Mouse (Mus musculus) midbrain, embryonic 16.5 days (tissue): ENCODE data around the gene Matn4. TPM values are rescaled to one million over a fixed set of nuclear protein-coding genes. Genes with fewer than 3 reads are reported as not detected.

Experiments
- ATAC-seq: fragments of 200-750 bp; cut with Nextera tagmentation; 2 replicates; pipeline ENCODE4 v1.8.0; 2017; ENCODE audit warnings: moderate TSS enrichment
- H3K27ac ChIP-seq: fragments of 300-500 bp; sonication (generic); 2 replicates; pipeline ENCODE4 v1.5.1; 2014; ENCODE audit warnings: mild to moderate bottlenecking, low read length, mixed read lengths
- H3K27me3 ChIP-seq: fragments of 300-500 bp; sonication (generic); 2 replicates; pipeline ENCODE4 v1.6.1; 2014; ENCODE audit warnings: low read depth, low read length, mixed read lengths; ENCODE audit not compliant: control insufficient read depth, insufficient read depth
- H3K36me3 ChIP-seq: fragments of 300-500 bp; sonication (generic); 2 replicates; pipeline ENCODE4 v1.6.1; 2014; ENCODE audit warnings: mild to moderate bottlenecking, low read length, moderate library complexity, mixed read lengths; ENCODE audit not compliant: control insufficient read depth, insufficient read depth
- H3K4me1 ChIP-seq: fragments of 300-500 bp; sonication (generic); 2 replicates; pipeline ENCODE4 v1.6.1; 2014; ENCODE audit warnings: mild to moderate bottlenecking, low read length, mixed read lengths; ENCODE audit not compliant: control insufficient read depth, insufficient read depth
- H3K4me2 ChIP-seq: fragments of 300-500 bp; sonication (generic); 2 replicates; pipeline ENCODE4 v1.6.1; 2014; ENCODE audit warnings: mild to moderate bottlenecking, low read length, mixed read lengths
- H3K4me3 ChIP-seq: fragments of 300-500 bp; sonication (generic); 2 replicates; pipeline ENCODE4 v1.5.1; 2014; ENCODE audit warnings: low read depth, mild to moderate bottlenecking, low read length, moderate library complexity, mixed read lengths
- H3K9ac ChIP-seq: fragments of 300-500 bp; sonication (generic); 2 replicates; pipeline ENCODE4 v1.6.1; 2014; ENCODE audit warnings: low read depth, low read length, mixed read lengths
- H3K9me3 ChIP-seq: fragments of 300-500 bp; sonication (generic); replicated peaks from 2 replicates; pipeline ENCODE4 v1.6.1; 2014; ENCODE audit warnings: mild to moderate bottlenecking, low read length, mixed read lengths; ENCODE audit not compliant: control insufficient read depth, poor library complexity, severe bottlenecking
- WGBS: fragments of 180-500 bp; shearing (Covaris S2); extraction: QIAGEN DNeasy Blood & Tissue Kit; methylation state at CpG from one replicate; pipeline ENCODE4 v1.1.7; 2014; 5-methylcytosine and 5-hydroxymethylcytosine counted together
- polyA plus RNA-seq: library from polyadenylated mRNA; unstranded; fragments of >200 nt; fragmentation: Nextera tagmentation; extraction: Ambion mirVana; gene quantifications from 2 replicates; pipeline ENCODE4 v1.2.1, GENCODE M21; 2015

Gene Matn4
- polyA plus RNA-seq, 1 experiment from 2014 or later: 0.93 TPM

DNA sequence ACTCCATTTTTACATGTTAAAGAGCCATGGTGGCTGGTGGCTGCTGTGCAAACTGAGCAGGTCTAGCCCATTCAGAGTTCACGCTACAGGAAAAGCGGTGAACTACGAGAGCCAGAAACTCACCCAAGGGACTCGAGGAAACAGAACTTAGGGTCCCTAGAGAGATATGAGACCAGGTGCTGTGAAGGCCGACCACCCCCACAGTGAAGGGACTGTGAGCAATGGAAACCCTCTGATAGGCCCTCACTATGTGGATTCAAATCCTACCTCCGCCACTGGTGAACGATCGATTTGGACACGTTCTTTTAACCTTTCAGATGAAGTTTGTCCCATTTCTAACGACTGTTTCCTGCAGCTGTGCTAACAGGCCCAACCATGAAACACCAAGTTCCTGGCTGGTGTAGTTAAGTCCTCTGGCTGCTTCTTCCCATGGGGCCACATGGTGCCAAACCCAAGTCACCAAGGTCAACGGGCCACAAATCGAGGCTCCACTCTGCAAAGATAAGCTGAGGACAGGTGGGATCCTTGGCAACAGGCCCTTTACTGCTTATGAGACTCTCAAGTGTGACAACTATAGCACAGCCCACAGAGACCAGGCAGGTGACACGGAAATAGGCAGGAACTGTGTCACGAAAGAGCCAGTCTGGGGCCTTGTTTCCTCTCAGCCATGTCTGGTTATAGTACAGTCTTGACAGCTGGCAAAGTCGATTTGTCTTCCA lies 17.9 kb upstream of the Matn4 start:
- Histone ChIP-seq H3K27ac (no peak overlapping the region), H3K4me1 (no peaks in the 10 kb centered on the region), H3K36me3 (no peaks in the 10 kb centered on the region), H3K27me3 (no peaks in the 10 kb centered on the region), H3K9me3 (no peaks in the 10 kb centered on the region), H3K4me2 (no peak overlapping the region), H3K9ac (no peak overlapping the region), H3K4me3 (no peak overlapping the region)
- ATAC-seq: no peak
- 91% methylated on average over 15 of the region's 15 CpGs for WGBS

DNA sequence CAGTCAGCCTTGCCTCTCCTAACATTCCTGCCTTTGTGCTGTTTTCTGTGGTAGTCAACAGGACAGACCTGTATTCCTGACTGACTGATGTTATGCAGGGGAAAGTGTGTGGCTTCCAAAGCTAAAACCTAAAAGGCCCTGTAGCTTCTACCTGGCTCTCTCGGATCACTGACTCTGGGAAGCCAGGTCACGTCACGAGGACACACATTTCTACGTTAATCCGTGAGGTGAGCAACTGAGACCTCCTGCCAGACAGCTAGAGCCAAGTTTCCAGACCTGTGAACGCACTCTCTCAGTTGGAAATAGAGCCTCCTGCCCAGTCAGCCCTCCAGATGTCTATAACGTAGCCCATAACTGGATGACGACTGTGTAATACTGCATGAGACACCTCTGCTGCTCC lies 17.0 kb upstream of the Matn4 start:
- H3K27ac ChIP-seq: no peak overlapping the region
- H3K9ac ChIP-seq: no peak overlapping the region
- no peak overlapping the region for H3K4me2 ChIP-seq
- whole genome bisulfite sequencing: 89% methylated on average over 8 of the region's 8 CpGs
- H3K36me3 ChIP-seq: no peaks in the 10 kb centered on the region
- no peaks in the 10 kb centered on the region for H3K27me3 ChIP-seq
- no peak overlapping the region for H3K4me3 ChIP-seq
- H3K4me1 ChIP-seq: no peaks in the 10 kb centered on the region
- H3K9me3 ChIP-seq: no peaks in the 10 kb centered on the region
- ATAC-seq: no peak

DNA sequence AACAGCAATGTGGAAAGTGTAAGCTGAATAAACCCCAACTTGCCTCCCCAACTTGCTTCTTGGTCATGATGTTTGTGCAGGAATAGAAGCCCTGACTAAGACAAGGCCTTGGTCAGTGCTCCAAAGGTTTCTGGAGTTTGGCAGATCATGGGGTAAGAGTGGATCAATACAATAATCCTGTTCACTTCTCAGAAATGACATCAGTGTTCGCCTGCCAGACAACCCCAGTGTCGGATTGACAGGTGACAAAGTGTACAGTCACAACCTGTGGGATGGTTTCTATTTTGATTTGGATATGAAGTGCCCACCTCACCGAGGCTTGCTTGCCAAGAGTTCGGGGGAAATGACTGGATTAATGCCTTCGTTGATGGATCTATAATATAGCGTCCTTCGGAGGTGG lies 16.3 kb upstream of the Matn4 start:
- no peaks in the 10 kb centered on the region for H3K4me1 ChIP-seq
- no peak for ATAC-seq
- H3K4me2 ChIP-seq: no peak overlapping the region
- H3K9me3 ChIP-seq: no peaks in the 10 kb centered on the region
- H3K9ac ChIP-seq: no peak overlapping the region
- 91% methylated on average over 7 of the region's 7 CpGs for WGBS
- H3K27ac ChIP-seq: no peak overlapping the region
- no peaks in the 10 kb centered on the region for H3K27me3 ChIP-seq
- H3K36me3 ChIP-seq: no peaks in the 10 kb centered on the region
- H3K4me3 ChIP-seq: no peak overlapping the region

DNA sequence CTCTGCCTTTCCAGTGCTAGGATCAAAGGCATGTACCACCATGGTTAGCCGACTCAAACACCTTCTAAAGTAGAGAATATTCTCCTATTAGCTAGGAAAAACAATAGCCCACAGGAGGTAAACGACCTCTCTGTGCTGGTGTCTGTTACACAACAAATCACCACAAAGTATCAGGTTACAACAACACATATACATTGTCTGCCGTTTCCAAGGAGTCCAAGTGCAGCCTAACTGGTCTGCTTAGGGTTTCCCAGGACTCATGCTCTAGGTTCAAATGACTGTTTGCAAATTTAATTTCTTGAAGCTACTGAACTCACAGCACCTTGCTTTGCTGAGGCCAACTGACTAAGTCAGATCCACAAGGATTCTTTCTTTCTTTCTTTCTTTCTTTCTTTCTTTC lies 14.5 kb upstream of the Matn4 start:
- H3K9me3 ChIP-seq: no peaks in the 10 kb centered on the region
- H3K36me3 ChIP-seq: no peaks in the 10 kb centered on the region
- H3K4me3 ChIP-seq: no peak overlapping the region
- WGBS: 10% methylated on average over 3 of the region's 3 CpGs
- H3K27ac ChIP-seq: no peak overlapping the region
- H3K4me2 ChIP-seq: no peak overlapping the region
- no peaks in the 10 kb centered on the region for H3K4me1 ChIP-seq
- no peak overlapping the region for H3K9ac ChIP-seq
- no peak for ATAC-seq
- no peaks in the 10 kb centered on the region for H3K27me3 ChIP-seq

DNA sequence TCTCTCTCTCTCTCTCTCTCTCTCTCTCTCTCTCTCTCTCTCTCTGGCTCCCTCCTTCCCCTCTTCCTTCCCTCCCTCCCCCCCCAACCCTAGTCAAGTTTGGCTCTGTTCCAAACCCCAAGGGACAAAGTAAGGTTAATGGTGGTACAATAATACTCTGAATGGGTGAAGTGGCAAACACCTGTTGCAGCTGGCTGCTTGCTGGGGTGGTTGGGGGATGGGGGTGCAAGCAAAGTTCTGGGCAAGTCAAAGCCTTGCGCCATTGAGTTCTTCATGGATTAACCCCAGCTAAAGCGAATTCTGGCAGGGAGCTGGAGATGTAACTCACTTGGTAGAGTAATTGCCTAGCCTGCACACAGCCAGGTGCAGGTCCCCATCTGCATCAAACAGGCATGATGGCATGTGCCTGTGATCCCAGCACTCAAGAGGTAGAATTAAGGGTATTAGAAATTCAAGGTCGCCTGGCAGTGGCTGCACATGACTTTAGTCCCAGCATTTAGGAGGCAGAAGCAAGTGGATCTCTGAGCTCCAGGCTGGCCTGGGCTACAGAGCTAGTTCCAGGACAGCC lies 13.4 kb upstream of the Matn4 start:
- Histone ChIP-seq H3K27ac (no peak overlapping the region), H3K36me3 (no peaks in the 10 kb centered on the region), H3K4me1 (no peaks in the 10 kb centered on the region), H3K9me3 (no peaks in the 10 kb centered on the region), H3K4me2 (no peak overlapping the region), H3K27me3 (no peaks in the 10 kb centered on the region), H3K4me3 (no peak overlapping the region), H3K9ac (no peak overlapping the region)
- no peak for ATAC-seq
- 41% methylated on average over 3 of the region's 3 CpGs for WGBS

DNA sequence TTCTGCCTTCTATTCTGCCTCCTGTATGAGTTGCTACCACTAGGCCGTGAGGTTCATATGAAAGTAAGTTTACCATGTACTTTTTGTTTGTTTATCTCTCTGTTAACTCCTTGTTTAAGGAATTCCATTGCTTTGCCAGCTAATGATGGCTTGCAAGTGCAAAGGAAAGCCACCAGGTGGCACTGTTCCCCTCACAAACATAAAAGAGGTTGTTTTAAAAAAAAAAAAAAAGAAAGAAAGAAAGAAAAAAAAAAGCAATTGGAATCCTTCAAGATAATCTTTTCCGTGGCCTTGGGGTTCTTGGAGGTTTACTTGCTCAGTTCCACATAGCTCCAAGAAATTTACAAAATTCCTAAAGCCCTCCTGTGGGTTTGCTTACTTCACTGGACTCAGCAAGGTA lies 12.2 kb upstream of the Matn4 start:
- Histone ChIP-seq H3K4me3 (no peak overlapping the region), H3K4me1 (no peaks in the 10 kb centered on the region), H3K27me3 (no peaks in the 10 kb centered on the region), H3K4me2 (no peak overlapping the region), H3K36me3 (no peaks in the 10 kb centered on the region), H3K9ac (no peak overlapping the region), H3K27ac (no peak overlapping the region), H3K9me3 (no peaks in the 10 kb centered on the region)
- 0% methylated on average over 2 of the region's 2 CpGs for WGBS
- ATAC-seq: no peak

DNA sequence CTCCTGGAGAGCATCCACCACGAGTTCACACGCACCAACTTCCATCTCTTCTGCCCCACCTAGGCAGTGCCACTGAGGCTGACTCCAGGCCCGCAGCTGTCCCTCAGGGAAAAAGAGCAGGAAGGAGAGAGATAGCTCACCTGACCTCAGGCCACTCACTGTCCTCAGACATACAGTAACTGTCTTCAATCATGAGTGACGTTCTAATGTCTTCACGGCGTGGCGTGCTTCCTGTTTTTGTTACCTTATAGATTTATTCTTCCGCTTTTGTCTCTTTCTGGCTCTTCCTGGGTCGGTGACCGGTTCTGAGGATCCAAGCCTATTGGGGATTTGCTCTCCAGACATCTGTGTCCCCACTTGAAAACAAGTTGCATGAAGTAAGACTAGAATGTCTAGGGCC lies 9.6 kb upstream of the Matn4 start:
- H3K9ac ChIP-seq: no peak overlapping the region
- H3K4me3 ChIP-seq: peak overlapping the region; percentile 26

DNA sequence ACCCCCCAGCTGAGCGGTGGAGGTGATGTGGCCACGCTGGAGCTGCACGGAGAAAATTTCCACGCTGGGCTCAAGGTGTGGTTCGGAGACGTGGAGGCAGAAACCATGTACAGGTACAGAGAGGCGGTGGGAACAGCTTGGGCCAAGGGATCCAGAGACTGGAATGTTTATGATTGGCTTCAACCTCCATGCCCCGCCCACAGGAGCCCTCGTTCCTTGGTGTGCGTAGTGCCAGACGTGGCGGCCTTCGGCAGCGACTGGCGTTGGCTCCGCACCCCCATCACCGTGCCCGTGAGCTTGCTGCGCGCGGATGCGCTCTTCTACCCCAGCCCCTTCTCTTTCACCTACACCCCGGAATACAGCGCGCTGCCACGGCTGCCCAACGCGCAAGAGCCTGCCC lies 9.2 kb upstream of the Matn4 start:
- peaks cover 16% of the 10 kb centered on the region for H3K27me3 ChIP-seq
- H3K27ac ChIP-seq: no peak overlapping the region
- H3K4me1 ChIP-seq: no peaks in the 10 kb centered on the region
- no peak overlapping the region for H3K9ac ChIP-seq
- ATAC-seq: no peak
- H3K9me3 ChIP-seq: no peaks in the 10 kb centered on the region
- WGBS: 29% methylated on average over 28 of the region's 28 CpGs
- peak overlapping the region; percentile 48 for H3K4me2 ChIP-seq
- H3K36me3 ChIP-seq: no peaks in the 10 kb centered on the region
- peak overlapping the region; percentile 26 for H3K4me3 ChIP-seq

More for the DNA sequence above, 9.6 kb upstream of the Matn4 start:
- peaks cover 12% of the 10 kb centered on the region for H3K27me3 ChIP-seq
- no peaks in the 10 kb centered on the region for H3K4me1 ChIP-seq
- H3K36me3 ChIP-seq: no peaks in the 10 kb centered on the region
- WGBS: 77% methylated on average over 10 of the region's 10 CpGs
- ATAC-seq: no peak
- H3K4me2 ChIP-seq: peak overlapping the region; percentile 48
- H3K9me3 ChIP-seq: no peaks in the 10 kb centered on the region
- H3K27ac ChIP-seq: no peak overlapping the region

DNA sequence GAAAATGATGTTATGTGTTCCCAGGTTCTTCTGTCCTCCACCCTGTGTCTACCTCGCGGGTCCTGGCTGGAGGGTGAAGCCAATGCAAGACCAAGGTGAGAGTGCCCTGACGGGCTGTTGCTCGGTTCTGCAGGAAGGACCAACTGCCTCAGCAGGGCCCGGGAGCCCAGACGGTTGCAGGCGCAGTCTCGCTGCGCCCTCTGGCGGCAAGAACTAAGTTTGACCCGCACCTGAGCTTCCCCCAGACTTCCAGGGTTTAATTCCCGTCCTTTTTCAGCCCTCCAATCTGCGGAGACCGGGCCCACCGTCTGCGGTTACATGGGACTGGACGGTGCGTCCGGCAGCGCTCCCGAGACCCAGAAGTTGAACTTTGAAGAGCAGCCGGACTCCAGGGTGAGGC lies 2.7 kb upstream of the Matn4 start:
- peaks cover 7% of the 10 kb centered on the region; the same call in 1 of the 2 replicates for H3K4me1 ChIP-seq
- no peaks in the 10 kb centered on the region for H3K36me3 ChIP-seq
- H3K9ac ChIP-seq: no peak overlapping the region
- no peak overlapping the region for H3K4me2 ChIP-seq
- no peaks in the 10 kb centered on the region for H3K9me3 ChIP-seq
- peaks cover 74% of the 10 kb centered on the region for H3K27me3 ChIP-seq
- H3K27ac ChIP-seq: no peak overlapping the region
- ATAC-seq: no peak
- no peak overlapping the region for H3K4me3 ChIP-seq
- 1% methylated on average over 22 of the region's 22 CpGs for WGBS
